Mouse (Mus musculus) lung, postnatal 25 days (tissue): ENCODE data around the gene Clasp2.
"Not testable (repeated sequence)": the region's sequence is repeated elsewhere in the genome, so short reads cannot be mapped to it uniquely, and the experiment has no call there.

ENCODE experiments used
- DNase-seq: peaks from one replicate; pipeline ENCODE4 v3.0.0; 2022; ENCODE audit warnings: low spot score

The Clasp2 gene

GRCm38 (mm10) chr9:113815836-113816235 lies 74.6 kb downstream of the Clasp2 start:
- DNase-seq, result no peak

GRCm38 (mm10) chr9:113822150-113822549 lies 80.9 kb downstream of the Clasp2 start:
- DNase-seq, result no peak

- no peak for DNase-seq
These were observed 87.4 kb downstream of the Clasp2 start for GRCm38 (mm10) chr9:113828719-113829118.

GRCm38 (mm10) chr9:113830219-113830618 lies 88.9 kb downstream of the Clasp2 start:
- no peak for DNase-seq

- DNase-seq, result no peak
These were observed 92.2 kb downstream of the Clasp2 start for GRCm38 (mm10) chr9:113833481-113833880.

- DNase-seq, result no peak
These were observed 95.7 kb downstream of the Clasp2 start for GRCm38 (mm10) chr9:113837001-113837400.

GRCm38 (mm10) chr9:113837461-113837860 lies 96.2 kb downstream of the Clasp2 start:
- DNase-seq, result no peak

GRCm38 (mm10) chr9:113844029-113844428 lies 102.8 kb downstream of the Clasp2 start:
- no peak for DNase-seq

GRCm38 (mm10) chr9:113855441-113855840 lies 114.2 kb downstream of the Clasp2 start:
- DNase-seq, result no peak

- DNase-seq, result no peak
These were observed 116.1 kb downstream of the Clasp2 start for GRCm38 (mm10) chr9:113857281-113857928.

GRCm38 (mm10) chr9:113857929-113858440 lies 116.7 kb downstream of the Clasp2 start:
- no peak for DNase-seq

GRCm38 (mm10) chr9:113859420-113859819 lies 118.1 kb downstream of the Clasp2 start:
- DNase-seq, result no peak

- no peak for DNase-seq
These were observed 122.2 kb downstream of the Clasp2 start for GRCm38 (mm10) chr9:113863370-113863999.

- DNase-seq, result no peak
These were observed 126.7 kb downstream of the Clasp2 start for GRCm38 (mm10) chr9:113867951-113868350.

GRCm38 (mm10) chr9:113894903-113895302 lies 153.6 kb downstream of the Clasp2 start:
- no peak for DNase-seq

- DNase-seq, result no peak
These were observed 161.9 kb downstream of the Clasp2 start for GRCm38 (mm10) chr9:113903136-113903535.

GRCm38 (mm10) chr9:113904315-113904714 lies 163.0 kb downstream of the Clasp2 start:
- DNase-seq, result not testable (repeated sequence)

- DNase-seq, result no peak
These were observed 174.5 kb downstream of the Clasp2 start for GRCm38 (mm10) chr9:113915789-113916188.

GRCm38 (mm10) chr9:113922677-113923076 lies 181.4 kb downstream of the Clasp2 start:
- no peak for DNase-seq

GRCm38 (mm10) chr9:113924883-113925282 lies 183.6 kb downstream of the Clasp2 start:
- DNase-seq, result no peak

GRCm38 (mm10) chr9:113928591-113928990 lies 187.3 kb downstream of the Clasp2 start:
- DNase-seq, result peak; percentile 59

- DNase-seq, result no peak
These were observed 188.4 kb downstream of the Clasp2 start for GRCm38 (mm10) chr9:113929676-113930075.

GRCm38 (mm10) chr9:113930534-113931374 lies 189.5 kb downstream of the Clasp2 start, which contains the start of gene Ubp1:
TSS of gene Ubp1 (plus strand) at chr9:113930934.
- peak; percentile 98 for DNase-seq
